8 mouse cellular contexts compared by ENCODE assay signal in genomic region chr7:126272770-126273311, GRCm38 (mm10). TPM values are rescaled to one million over a fixed set of nuclear protein-coding genes. Genes with fewer than 3 reads are reported as not detected.
DNase-seq lines count a peak whose midpoint lies in the region; ATAC-seq and TF ChIP-seq lines count a peak whose summit lies in the region.

No protein-coding gene starts in this region.

- intact Hi-C loops in heart, postnatal 14 days (cut with DNase I) = no loop called here
- intact Hi-C loops in gastrocnemius, postnatal 14 days (cut with DNase I; ENCODE audit: low total_unique reads) = no loop called here

- no peak for TF ChIP-seq CTCF in kidney, postnatal 0 days (IDR thresholded peaks at IDR 0.05; ENCODE audit: low read depth)

- H3K9ac ChIP-seq in heart, embryonic 12.5 days = peak overlapping the region; percentile 95
- H3K9ac ChIP-seq in ES-E14 (ENCODE audit: insufficient read depth, low read depth, low read length, poor library complexity, severe bottlenecking) = peak overlapping the region; percentile 80
- peak overlapping the region; percentile 93 for H3K9ac ChIP-seq in embryonic facial prominence, embryonic 15.5 days
- peak overlapping the region; percentile 86 for H3K9ac ChIP-seq in kidney, postnatal 0 days (ENCODE audit: low read depth, low read length)
- H3K9ac ChIP-seq in neural tube, embryonic 12.5 days = peak overlapping the region; percentile 100

- peaks cover 30% of the 10 kb centered on the region for H3K4me1 ChIP-seq in heart, embryonic 12.5 days (replicated peaks)
- H3K4me1 ChIP-seq in ES-E14 (ENCODE audit: control insufficient read depth in 2 of 2, insufficient read depth in 2 of 2, low read length in 2 of 2, poor library complexity in 1 of 2) = peaks cover 5 to 21% of the 10 kb centered on the region in 2 experiments; a peak in 3 of 4 replicates
- peaks cover 47% of the 10 kb centered on the region for H3K4me1 ChIP-seq in embryonic facial prominence, embryonic 15.5 days
- H3K4me1 ChIP-seq in kidney, postnatal 0 days (replicated peaks; ENCODE audit: insufficient read depth, low read length) = peaks cover 20% of the 10 kb centered on the region; the same call in 1 of the 2 replicates
- H3K4me1 ChIP-seq in neural tube, embryonic 12.5 days = peaks cover 44% of the 10 kb centered on the region

- peak overlapping the region; percentile 83 for H3K27ac ChIP-seq in heart, embryonic 12.5 days (ENCODE audit: poor library complexity, severe bottlenecking)
- H3K27ac ChIP-seq in ES-E14 (ENCODE audit: insufficient read depth, low read depth, low read length, poor library complexity, severe bottlenecking) = peak overlapping the region; percentile 34
- peak overlapping the region; percentile 88 for H3K27ac ChIP-seq in embryonic facial prominence, embryonic 15.5 days (replicated peaks)
- H3K27ac ChIP-seq in kidney, postnatal 0 days = peak overlapping the region; percentile 90; the same call in 1 of the 2 replicates
- H3K27ac ChIP-seq in neural tube, embryonic 12.5 days = peak overlapping the region; percentile 93

- peak overlapping the region; percentile 88 for H3K4me3 ChIP-seq in heart, embryonic 12.5 days
- H3K4me3 ChIP-seq in ES-E14 (ENCODE audit: insufficient read depth in 1 of 2, low read depth in 1 of 2, low read length in 2 of 2, poor library complexity in 1 of 2, severe bottlenecking in 1 of 2) = peak overlapping the region; percentile 80 to 100
- H3K4me3 ChIP-seq in embryonic facial prominence, embryonic 15.5 days (replicated peaks) = peak overlapping the region; percentile 90
- H3K4me3 ChIP-seq in kidney, postnatal 0 days (replicated peaks; ENCODE audit: low read depth, low read length) = peak overlapping the region; percentile 86
- peak overlapping the region; percentile 99 for H3K4me3 ChIP-seq in neural tube, embryonic 12.5 days

- H3K4me2 ChIP-seq in heart, embryonic 12.5 days = peak overlapping the region; percentile 98
- peak overlapping the region; percentile 92 for H3K4me2 ChIP-seq in embryonic facial prominence, embryonic 15.5 days (replicated peaks)
- peak overlapping the region; percentile 100 for H3K4me2 ChIP-seq in kidney, postnatal 0 days (ENCODE audit: low read length)
- H3K4me2 ChIP-seq in neural tube, embryonic 12.5 days (replicated peaks) = peak overlapping the region; percentile 94

- in situ Hi-C loops in ES-E14 (cut with MboI; ENCODE audit: low sequenced_read_pairs in 2 of 2, unreplicated experiment in 2 of 2) = no loop called here

- ATAC-seq in heart, embryonic 12.5 days (ENCODE audit: insufficient number of reproducible peaks, low FRiP score) = 0 out of 2 replicates have a peak, but pooled peaks have one; percentile 13
- ATAC-seq in embryonic facial prominence, embryonic 15.5 days (ENCODE audit: insufficient number of reproducible peaks, low FRiP score, low TSS enrichment, low read depth) = no peak
- 0 out of 2 replicates have a peak, but pooled peaks have one; percentile 2 for ATAC-seq in kidney, postnatal 0 days (replicated peaks; ENCODE audit: low FRiP score, low read depth)
- ATAC-seq in neural tube, embryonic 12.5 days (ENCODE audit: low FRiP score, low read depth) = peak; percentile 49

- peaks cover 16% of the 10 kb centered on the region; the same call in 1 of the 2 replicates for H3K36me3 ChIP-seq in heart, embryonic 12.5 days
- H3K36me3 ChIP-seq in ES-E14 (ENCODE audit: control insufficient read depth, insufficient read depth, low read length, poor library complexity, severe bottlenecking) = peaks cover 22% of the 10 kb centered on the region
- H3K36me3 ChIP-seq in embryonic facial prominence, embryonic 15.5 days = 0 out of 2 replicates have a peak, but pooled peaks cover 10% of the 10 kb centered on the region
- no peaks in the 10 kb centered on the region for H3K36me3 ChIP-seq in kidney, postnatal 0 days (ENCODE audit: insufficient read depth, low read length)
- H3K36me3 ChIP-seq in neural tube, embryonic 12.5 days = peaks cover 26% of the 10 kb centered on the region; the same call in 1 of the 2 replicates

- under 1% methylated on average over 38 of the region's 38 CpGs for WGBS in heart, embryonic 12.5 days
- WGBS in embryonic facial prominence, embryonic 15.5 days = under 1% methylated on average over 37 of the region's 38 CpGs
- WGBS in kidney, postnatal 0 days = under 1% methylated on average over 37 of the region's 38 CpGs
- under 1% methylated on average over 38 of the region's 38 CpGs for WGBS in neural tube, embryonic 12.5 days

- H3K9me3 ChIP-seq in heart, embryonic 12.5 days (replicated peaks) = no peaks in the 10 kb centered on the region
- H3K9me3 ChIP-seq in ES-E14 (ENCODE audit: control insufficient read depth, insufficient read depth, low read depth, low read length) = no peaks in the 10 kb centered on the region
- no peaks in the 10 kb centered on the region for H3K9me3 ChIP-seq in embryonic facial prominence, embryonic 15.5 days (replicated peaks)
- no peaks in the 10 kb centered on the region for H3K9me3 ChIP-seq in kidney, postnatal 0 days (replicated peaks; ENCODE audit: low read length)
- no peaks in the 10 kb centered on the region for H3K9me3 ChIP-seq in neural tube, embryonic 12.5 days

- H3K27me3 ChIP-seq in heart, embryonic 12.5 days (replicated peaks) = peaks cover 26% of the 10 kb centered on the region
- H3K27me3 ChIP-seq in embryonic facial prominence, embryonic 15.5 days = no peaks in the 10 kb centered on the region
- no peaks in the 10 kb centered on the region for H3K27me3 ChIP-seq in kidney, postnatal 0 days (ENCODE audit: insufficient read depth, low read length)
- no peaks in the 10 kb centered on the region for H3K27me3 ChIP-seq in neural tube, embryonic 12.5 days (replicated peaks)

- no peak for DNase-seq in heart, postnatal 14 days
- no peak for DNase-seq in ES-E14 (ENCODE audit: low read depth, low spot score)
- DNase-seq in kidney, postnatal 0 days (ENCODE audit: low spot score) = peak; percentile 30
- DNase-seq in urinary bladder, adult 2 months (ENCODE audit: low spot score) = no peak
- no peak for DNase-seq in gastrocnemius, postnatal 14 days

TF ChIP-seq in ES-E14, 5 proteins besides CTCF, POLR2A, EP300 and RAD21:
- no peak for TF ChIP-seq HCFC1 (IDR thresholded peaks at IDR 0.05; ENCODE audit: borderline replicate concordance, insufficient read depth, low read length)
- no peak for TF ChIP-seq MAFK (IDR thresholded peaks at IDR 0.05; ENCODE audit: insufficient read depth, low read depth, low read length)
- no peak for TF ChIP-seq ZC3H11A (IDR thresholded peaks at IDR 0.05; ENCODE audit: borderline replicate concordance, low read depth, low read length)
- no peak for TF ChIP-seq ZNF384 (IDR thresholded peaks at IDR 0.05; ENCODE audit: low read depth, low read length)
- no peak for TF ChIP-seq CHD2 (IDR thresholded peaks at IDR 0.05; ENCODE audit: low read depth, low read length)

RNA-seq across cellular contexts. Expression of gene Sbk1, which starts 0.4 kb away (rescaled TPM):
- 24.0 and 24.5 TPM in 2 replicates for polyA plus RNA-seq in heart, embryonic 12.5 days (2016; fragmentation: Nextera tagmentation; extraction: Ambion mirVana)
- 10 to 100 TPM; 77.7 to 82.2 TPM for total RNA-seq in heart, postnatal 14 days (2021)
- total RNA-seq in ES-E14 (2012; rRNA removed) = 18.6 and 34.6 TPM in 2 replicates
- polyA plus RNA-seq in embryonic facial prominence, embryonic 15.5 days (2015; fragmentation: Nextera tagmentation; extraction: Ambion mirVana) = 36.0 and 40.1 TPM in 2 replicates
- 17.7 and 19.7 TPM in 2 replicates for polyA plus RNA-seq in kidney, postnatal 0 days (2015; fragmentation: Nextera tagmentation; extraction: Ambion mirVana)
- polyA plus RNA-seq in neural tube, embryonic 12.5 days (2016; fragmentation: Nextera tagmentation; extraction: Ambion mirVana) = 322 and 342 TPM in 2 replicates
- polyA plus RNA-seq in urinary bladder, adult 2 months (2012; rRNA removed) = 2.7 and 3.7 TPM in 2 replicates
- total RNA-seq in gastrocnemius, postnatal 14 days (2021) = 10 to 100 TPM; 22.4 to 35.2 TPM

Comparison
In these comparisons a context has a peak if more than half of its experiments do, and no peak if none do; other contexts are left out.
1. H3K27ac ChIP-seq: peak in every context shown above with its lines; median percentile 93 in neural tube, embryonic 12.5 days; 90 in kidney, postnatal 0 days; 88 in embryonic facial prominence, embryonic 15.5 days; 83 in heart, embryonic 12.5 days; 34 in ES-E14.